Mouse (Mus musculus) forebrain, embryonic 11.5 days (tissue): ENCODE results near the gene Fry. TPM values are rescaled to one million over a fixed set of nuclear protein-coding genes. Genes with fewer than 3 reads are reported as not detected.

Experiments used
- ATAC-seq: fragments of 200-750 bp; cut with Nextera tagmentation; replicated peaks from 2 replicates; pipeline ENCODE4 v1.8.0; 2017; ENCODE audit warnings: moderate TSS enrichment; ENCODE audit not compliant: low FRiP score
- DNase-seq: peaks from one replicate; pipeline ENCODE4 v3.0.0-alpha.2; 2017; ENCODE audit warnings: low spot score
- H3K27ac ChIP-seq: fragments of 300-500 bp; sonication (generic); 2 replicates; pipeline ENCODE4 v1.5.1; 2014; ENCODE audit warnings: low read depth, low read length
- H3K27me3 ChIP-seq: fragments of 300-500 bp; sonication (generic); 2 replicates; pipeline ENCODE4 v1.6.1; 2014; ENCODE audit warnings: mild to moderate bottlenecking, low read length, mixed read lengths; ENCODE audit not compliant: control insufficient read depth, insufficient read depth
- H3K36me3 ChIP-seq: fragments of 300-500 bp; sonication (generic); 2 replicates; pipeline ENCODE4 v1.6.1; 2014; ENCODE audit warnings: mild to moderate bottlenecking, low read length, moderate library complexity, mixed read lengths; ENCODE audit not compliant: control insufficient read depth, insufficient read depth
- H3K4me1 ChIP-seq: fragments of 300-500 bp; sonication (generic); replicated peaks from 2 replicates; pipeline ENCODE4 v1.6.1; 2014; ENCODE audit warnings: low read length, mixed read lengths; ENCODE audit not compliant: control insufficient read depth, insufficient read depth
- H3K4me2 ChIP-seq: fragments of 300-500 bp; sonication (generic); 2 replicates; pipeline ENCODE4 v1.6.1; 2014; ENCODE audit warnings: low read depth, mild to moderate bottlenecking, low read length, moderate library complexity, mixed read lengths; ENCODE audit not compliant: severe bottlenecking
- H3K4me3 ChIP-seq: fragments of 300-500 bp; sonication (generic); 2 replicates; pipeline ENCODE4 v1.5.1; 2014; ENCODE audit warnings: low read depth, low read length
- H3K9ac ChIP-seq: fragments of 300-500 bp; sonication (generic); 2 replicates; pipeline ENCODE4 v1.6.1; 2014; ENCODE audit warnings: low read length
- H3K9me3 ChIP-seq: fragments of 300-500 bp; sonication (generic); 2 replicates; pipeline ENCODE4 v1.6.1; 2016; ENCODE audit warnings: low read length, mixed read lengths; ENCODE audit not compliant: control insufficient read depth
- WGBS: fragments of 180-500 bp; shearing (Covaris S2); extraction: QIAGEN DNeasy Blood & Tissue Kit; methylation state at CpG from one replicate; pipeline ENCODE4 v1.1.7; 2014; 5-methylcytosine and 5-hydroxymethylcytosine counted together
- polyA plus RNA-seq: library from polyadenylated mRNA; unstranded; fragments of >200 nt; fragmentation: Nextera tagmentation; extraction: Ambion mirVana; gene quantifications from 2 replicates; pipeline ENCODE4 v1.2.1, GENCODE M21; 2014

The Fry gene
- polyA plus RNA-seq, 1 experiment from 2014 or later: 8.4 TPM

DNA sequence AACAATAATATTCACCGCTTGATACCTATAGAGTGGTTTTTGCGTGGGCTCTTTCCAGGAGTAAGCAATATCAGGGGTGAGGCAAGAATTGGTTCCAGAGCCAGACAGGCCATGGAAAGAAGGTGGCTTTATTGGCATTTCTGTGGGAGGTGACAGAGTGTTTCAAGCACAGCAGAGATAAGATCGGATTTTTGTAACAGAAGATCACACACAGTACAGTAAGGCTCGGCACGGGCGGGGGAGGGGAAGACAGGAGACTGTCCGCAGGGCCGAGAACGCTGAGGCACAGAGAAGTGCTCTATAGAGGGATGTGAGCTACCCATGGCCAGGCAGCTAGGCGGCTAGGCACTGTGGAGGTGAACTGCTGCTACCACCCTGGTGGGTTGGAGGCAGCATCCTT, 53.1 kb downstream of the Fry start:
- no peak overlapping the region for H3K4me2 ChIP-seq
- no peak overlapping the region for H3K4me3 ChIP-seq
- 66% methylated on average over 10 of the region's 10 CpGs for WGBS
- H3K27me3 ChIP-seq: no peaks in the 10 kb centered on the region
- ATAC-seq: no peak
- H3K9me3 ChIP-seq: no peaks in the 10 kb centered on the region; the same call in 1 of the 2 replicates
- H3K9ac ChIP-seq: no peak overlapping the region
- no peaks in the 10 kb centered on the region for H3K4me1 ChIP-seq
- H3K27ac ChIP-seq: no peak overlapping the region
- no peaks in the 10 kb centered on the region for H3K36me3 ChIP-seq
- no peak for DNase-seq

DNA sequence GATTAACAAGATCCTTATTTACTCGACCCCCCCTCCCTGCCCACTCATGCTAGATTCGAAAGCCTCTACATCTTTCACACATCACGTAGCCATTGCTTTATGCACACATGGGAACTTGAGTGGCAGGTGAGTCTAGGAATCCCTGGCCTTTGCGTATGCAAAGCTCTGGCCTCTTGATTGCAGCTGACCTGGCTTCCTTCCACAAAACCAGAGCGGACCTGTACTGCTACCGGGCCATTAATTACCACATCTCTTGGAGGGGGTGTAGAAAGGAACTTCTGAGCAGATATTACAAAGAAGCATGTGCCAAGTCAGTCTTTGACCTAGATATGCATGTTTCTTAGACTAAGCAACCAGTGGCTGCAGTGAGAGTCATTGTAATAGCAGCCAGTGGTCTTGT, 55.4 kb downstream of the Fry start:
- Histone ChIP-seq H3K36me3 (no peaks in the 10 kb centered on the region), H3K9ac (no peak overlapping the region), H3K9me3 (no peaks in the 10 kb centered on the region; the same call in 1 of the 2 replicates), H3K27ac (no peak overlapping the region), H3K4me1 (no peaks in the 10 kb centered on the region), H3K27me3 (no peaks in the 10 kb centered on the region), H3K4me3 (no peak overlapping the region), H3K4me2 (no peak overlapping the region)
- no peak for ATAC-seq
- DNase-seq: no peak
- 87% methylated on average over 6 of the region's 6 CpGs for WGBS

DNA sequence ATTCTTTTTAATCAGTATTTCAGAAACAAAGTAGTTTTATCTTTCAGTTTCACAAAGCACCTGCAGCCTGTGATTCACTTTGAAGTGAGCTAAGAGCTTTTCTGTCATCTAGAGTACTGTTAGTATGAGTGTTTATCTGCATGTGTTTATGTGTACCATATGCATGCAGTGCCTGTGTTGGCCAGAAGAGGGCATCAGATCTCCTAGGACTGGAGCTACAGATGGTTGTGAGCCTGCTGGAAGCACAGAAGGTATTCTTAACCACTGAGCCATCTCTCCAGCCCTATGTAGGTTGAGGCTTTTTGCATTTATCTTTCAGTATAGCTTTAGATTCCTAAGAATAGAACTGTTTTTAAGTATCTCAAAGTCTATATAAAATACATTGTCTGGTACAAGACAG, 56.5 kb downstream of the Fry start:
- Histone ChIP-seq H3K4me2 (no peak overlapping the region), H3K36me3 (no peaks in the 10 kb centered on the region), H3K27me3 (no peaks in the 10 kb centered on the region), H3K9me3 (no peaks in the 10 kb centered on the region; the same call in 1 of the 2 replicates), H3K4me1 (no peaks in the 10 kb centered on the region), H3K9ac (no peak overlapping the region), H3K27ac (no peak overlapping the region), H3K4me3 (no peak overlapping the region)
- DNase-seq (no peak), ATAC-seq (no peak)

DNA sequence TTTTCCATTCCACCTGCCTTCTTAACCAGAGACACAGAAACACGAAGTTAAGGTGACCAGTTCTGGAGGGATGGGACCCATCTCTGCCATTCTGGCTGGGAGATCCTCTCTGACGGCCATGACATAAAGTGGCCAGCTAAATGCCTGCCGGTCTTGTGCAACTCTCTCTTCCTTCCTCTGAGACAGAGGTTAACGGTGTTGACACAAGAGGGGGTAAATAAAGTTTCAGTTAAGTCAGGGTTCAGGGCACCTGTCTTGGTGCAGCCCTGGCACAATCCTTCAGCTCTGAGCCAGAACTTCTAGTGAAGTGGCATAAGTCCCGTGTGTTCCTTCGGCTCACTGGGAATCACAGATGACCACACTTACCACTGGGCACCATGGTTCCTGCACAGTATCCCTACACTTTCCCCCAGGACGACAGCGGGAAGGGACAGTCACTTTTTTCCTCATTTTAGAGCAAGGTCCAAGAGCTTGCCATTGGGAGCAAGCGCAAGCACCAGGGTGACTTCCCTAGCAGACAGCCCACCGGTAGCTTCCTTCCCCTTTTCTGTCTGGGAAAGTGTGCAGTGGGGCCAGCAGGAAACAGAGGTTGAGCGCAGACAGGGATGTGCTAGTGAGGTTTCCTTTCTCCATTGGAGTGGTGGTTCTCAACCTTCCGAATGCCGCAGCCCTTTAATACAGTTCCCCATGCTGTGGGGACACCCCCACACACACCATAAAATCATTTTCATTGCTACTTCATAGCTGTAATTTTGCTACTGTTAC, 58.0 kb downstream of the Fry start:
- Histone ChIP-seq H3K27ac (no peak overlapping the region), H3K9ac (no peak overlapping the region), H3K27me3 (no peaks in the 10 kb centered on the region), H3K4me3 (no peak overlapping the region), H3K9me3 (no peaks in the 10 kb centered on the region; the same call in 1 of the 2 replicates), H3K36me3 (no peaks in the 10 kb centered on the region), H3K4me2 (no peak overlapping the region), H3K4me1 (no peaks in the 10 kb centered on the region)
- no peak for ATAC-seq
- no peak for DNase-seq
- WGBS: 88% methylated on average over 13 of the region's 13 CpGs

DNA sequence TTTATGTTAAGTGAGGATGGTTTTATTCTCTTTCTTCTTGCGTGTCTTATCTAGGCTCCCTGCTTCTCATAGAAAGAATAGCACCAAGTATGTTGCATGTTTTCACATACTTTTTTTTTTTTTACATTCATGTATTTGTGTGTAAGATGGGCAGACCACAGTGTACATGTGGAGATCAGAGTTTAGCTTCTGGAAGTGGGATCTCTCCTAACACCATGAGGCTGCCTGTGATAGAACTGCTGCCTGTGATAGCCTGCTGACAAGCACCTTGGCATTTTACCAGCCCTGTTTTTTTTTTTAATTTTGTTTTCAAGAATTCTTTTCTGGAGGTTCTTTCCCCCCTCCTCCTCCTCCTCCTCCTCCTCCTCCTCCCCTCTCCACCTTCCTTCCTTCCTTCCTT, 59.3 kb downstream of the Fry start:
- H3K9me3 ChIP-seq: no peaks in the 10 kb centered on the region; the same call in 1 of the 2 replicates
- H3K27me3 ChIP-seq: no peaks in the 10 kb centered on the region
- H3K9ac ChIP-seq: no peak overlapping the region
- H3K4me1 ChIP-seq: no peaks in the 10 kb centered on the region
- H3K27ac ChIP-seq: no peak overlapping the region
- ATAC-seq: no peak
- DNase-seq: no peak
- no peak overlapping the region for H3K4me3 ChIP-seq
- no peaks in the 10 kb centered on the region for H3K36me3 ChIP-seq
- no peak overlapping the region for H3K4me2 ChIP-seq
- 96% methylated on average over 1 of the region's 1 CpGs for WGBS

- no peak overlapping the region for H3K27ac ChIP-seq
- H3K36me3 ChIP-seq: no peaks in the 10 kb centered on the region
- no peaks in the 10 kb centered on the region for H3K27me3 ChIP-seq
- no peak overlapping the region for H3K9ac ChIP-seq
- WGBS: 84% methylated on average over 1 of the region's 2 CpGs
- no peaks in the 10 kb centered on the region for H3K4me1 ChIP-seq
- no peak overlapping the region for H3K4me3 ChIP-seq
- H3K4me2 ChIP-seq: no peak overlapping the region
- no peak for ATAC-seq
- no peak for DNase-seq
- no peaks in the 10 kb centered on the region; the same call in 1 of the 2 replicates for H3K9me3 ChIP-seq
Measured at GRCm38 (mm10) chr5:150178194-150178801, 59.9 kb downstream of the Fry start.

DNA sequence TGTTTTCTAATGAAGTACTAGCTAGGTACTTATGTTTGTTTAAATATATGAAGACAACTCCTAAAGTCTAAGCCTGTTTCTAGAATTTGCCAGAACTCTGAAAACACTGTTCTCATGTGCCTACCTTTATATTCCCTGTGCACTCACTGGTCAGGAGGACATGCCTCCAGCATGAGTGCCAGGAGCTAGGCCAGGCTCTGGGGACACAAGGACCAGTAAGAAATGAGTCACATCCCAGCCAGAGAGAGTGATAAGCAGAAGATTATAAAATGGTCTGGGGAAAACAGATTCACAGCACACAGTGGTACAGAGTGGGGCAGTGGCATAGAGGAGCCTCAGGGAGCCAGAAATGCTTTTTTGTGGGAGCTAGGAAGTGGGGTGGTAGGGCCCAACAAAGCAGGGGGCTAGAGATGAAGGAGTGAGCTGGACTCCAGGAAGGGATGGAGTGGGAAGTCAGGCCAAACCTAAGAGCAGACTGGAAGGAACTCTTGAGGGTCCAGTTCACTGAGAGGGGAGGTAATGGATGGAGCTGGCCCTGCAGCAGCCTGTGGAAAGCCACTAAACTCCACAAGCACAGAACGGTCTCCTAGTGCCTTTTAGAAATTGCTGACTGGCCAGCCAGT, 62.7 kb downstream of the Fry start:
- Histone ChIP-seq H3K27ac (no peak overlapping the region), H3K27me3 (no peaks in the 10 kb centered on the region), H3K4me1 (no peaks in the 10 kb centered on the region), H3K36me3 (no peaks in the 10 kb centered on the region), H3K4me3 (no peak overlapping the region), H3K4me2 (no peak overlapping the region), H3K9me3 (no peaks in the 10 kb centered on the region), H3K9ac (no peak overlapping the region)
- DNase-seq: no peak
- no peak for ATAC-seq
- WGBS: 81% methylated on average over 1 of the region's 1 CpGs

GRCm38 (mm10) chr5:150184959-150185358, 66.5 kb downstream of the Fry start:
- H3K4me1 ChIP-seq: no peaks in the 10 kb centered on the region
- H3K36me3 ChIP-seq: no peaks in the 10 kb centered on the region
- no peak overlapping the region for H3K4me3 ChIP-seq
- H3K27me3 ChIP-seq: no peaks in the 10 kb centered on the region
- H3K9ac ChIP-seq: no peak overlapping the region
- DNase-seq: no peak
- H3K9me3 ChIP-seq: no peaks in the 10 kb centered on the region
- no peak overlapping the region for H3K4me2 ChIP-seq
- 88% methylated on average over 3 of the region's 3 CpGs for WGBS
- no peak for ATAC-seq
- no peak overlapping the region for H3K27ac ChIP-seq
